Mouse (Mus musculus) spleen, adult 18-20 months (tissue): ENCODE measurements around the gene C3.

ENCODE experiments used
- DNase-seq, 2 experiments: peaks; one replicate each; pipeline ENCODE4 v3.0.0; 2022; ENCODE audit warnings: mixed read lengths in 2 of 2

Gene C3

GRCm38 (mm10) chr17:57219167-57219883 is 8.6 kb downstream of the C3 start:
- peak; percentile 65 to 84 for DNase-seq

DNA sequence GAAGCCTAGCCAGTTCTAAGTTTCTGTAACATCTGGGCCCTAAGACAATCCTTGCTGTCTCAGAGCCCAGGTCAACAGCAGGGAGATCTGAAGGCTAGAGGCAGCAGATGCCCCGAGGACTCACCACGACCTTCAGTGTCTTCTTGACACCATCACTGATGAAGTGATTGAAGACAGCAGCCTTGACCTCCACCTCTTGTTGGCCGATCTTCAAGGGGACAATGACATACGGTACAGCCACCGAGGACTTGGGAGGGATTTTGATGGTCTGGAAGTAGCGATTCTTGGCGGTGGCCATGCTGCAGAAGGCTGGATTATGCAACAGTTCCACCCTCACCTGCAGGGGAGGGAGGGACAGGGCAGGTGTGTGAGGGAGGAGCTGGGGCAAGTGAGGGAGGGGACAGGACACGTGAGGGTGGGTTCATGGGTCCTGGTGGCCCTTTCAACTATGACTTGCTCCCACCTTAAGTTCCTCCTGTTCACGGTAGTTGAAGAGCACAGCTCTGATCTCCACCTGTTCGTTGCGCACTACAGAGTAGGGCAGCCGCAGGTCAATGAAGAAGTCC is 9.5 kb downstream of the C3 start:
- peak in 1 of 2 experiments; percentile 3 for DNase-seq

GRCm38 (mm10) chr17:57214676-57215387 is 13.1 kb downstream of the C3 start:
- DNase-seq, result no peak

- no peak for DNase-seq
Measured at GRCm38 (mm10) chr17:57211501-57211900, 16.4 kb downstream of the C3 start.

- peak in 1 of 2 experiments; percentile 21 for DNase-seq
Measured at GRCm38 (mm10) chr17:57209330-57209729, 18.6 kb downstream of the C3 start.

GRCm38 (mm10) chr17:57207938-57208337 is 20.0 kb downstream of the C3 start:
- no peak for DNase-seq

DNA sequence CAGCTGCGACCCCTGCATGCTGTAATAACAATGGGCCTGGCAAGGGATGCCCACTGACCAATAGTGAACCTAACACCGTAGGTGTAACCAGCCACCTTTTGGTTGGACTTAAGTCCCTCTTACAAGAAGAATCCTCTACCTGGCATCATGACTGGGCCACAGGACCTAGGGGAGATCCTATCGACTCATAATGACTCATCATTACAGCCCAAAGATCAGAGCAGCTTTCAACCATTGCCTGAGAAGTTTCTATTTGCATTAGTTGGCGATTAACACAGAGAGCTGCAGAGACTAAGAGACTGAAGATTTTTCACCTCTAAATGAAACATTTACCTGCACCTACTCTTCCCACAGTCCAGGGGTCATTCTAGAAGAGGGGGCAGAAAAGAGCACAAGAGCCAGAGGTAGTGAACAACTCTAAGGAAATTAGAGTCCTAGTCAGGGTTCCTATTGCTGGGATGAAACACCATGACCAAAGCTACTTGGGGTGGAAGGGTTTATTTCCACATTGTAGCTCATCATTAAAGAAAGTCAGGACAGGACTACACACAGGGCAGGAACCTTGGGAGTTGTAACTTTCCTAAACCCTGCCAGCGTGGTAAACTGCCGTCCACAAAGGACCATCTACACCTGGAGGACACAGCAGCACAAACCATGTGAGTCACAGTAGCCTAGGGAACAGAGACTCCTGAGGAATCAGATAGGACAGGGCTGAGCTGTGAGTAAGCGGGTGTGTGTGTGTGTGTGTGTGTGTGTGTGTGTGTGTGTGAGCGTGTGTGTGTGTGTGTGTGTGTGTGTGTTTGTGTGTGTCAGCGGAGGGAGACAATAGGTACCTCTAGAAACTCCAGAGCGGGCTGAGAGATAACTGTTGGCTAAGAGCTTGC is 25.9 kb downstream of the C3 start:
- DNase-seq, result no peak

GRCm38 (mm10) chr17:57198252-57198651 is 29.7 kb downstream of the C3 start:
- DNase-seq, result no peak

- no peak for DNase-seq
Measured at GRCm38 (mm10) chr17:57195326-57196010, 32.5 kb downstream of the C3 start.

DNA sequence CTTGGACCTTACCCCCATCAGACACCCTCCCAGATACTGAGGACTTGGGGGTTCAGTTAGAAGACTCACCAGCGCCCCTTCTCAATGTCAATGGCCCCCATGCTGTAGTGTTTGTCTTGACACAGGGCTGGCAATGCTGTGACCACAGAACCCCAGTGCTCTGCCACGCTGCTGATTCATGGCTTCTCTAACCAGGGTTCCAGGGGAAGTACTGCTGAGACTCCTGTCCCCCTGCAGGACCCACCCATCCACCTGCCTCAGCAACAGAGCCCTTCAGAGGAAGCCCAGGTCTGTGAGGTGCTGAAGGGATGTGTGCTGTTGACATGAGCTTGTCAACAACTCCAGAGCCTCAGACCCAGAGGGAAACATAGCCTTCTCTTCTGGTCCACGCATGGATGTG is 33.2 kb downstream of the C3 start:
- no peak for DNase-seq

DNA sequence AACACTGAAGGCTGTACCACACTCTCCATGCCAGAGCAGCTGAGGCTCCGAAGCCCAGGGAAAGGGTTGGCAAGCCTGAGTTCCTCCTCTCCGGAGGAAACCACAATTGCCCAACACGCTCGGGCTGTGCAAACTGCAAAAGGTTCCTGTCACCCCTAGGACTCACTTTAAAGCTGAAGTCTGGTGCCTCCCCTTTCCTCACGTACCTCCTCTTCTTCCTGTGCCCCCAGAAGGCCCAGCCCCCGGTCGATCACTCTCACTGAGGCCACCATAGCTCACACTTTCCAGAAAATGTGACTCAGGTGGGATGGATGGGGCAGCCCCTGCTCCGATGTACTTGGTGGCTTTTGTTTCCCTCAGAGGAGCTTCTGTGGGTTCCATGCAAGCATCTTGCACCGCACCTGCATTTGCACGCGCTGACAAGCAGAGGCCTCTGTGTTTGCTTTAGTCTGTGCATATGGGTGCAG is 33.9 kb downstream of the C3 start, which contains the start of gene Tnfsf14:
TSS of gene Tnfsf14 (minus strand) at position 137 of the 467 bp plus-strand sequence.
- DNase-seq, result peak; percentile 16 to 33

DNA sequence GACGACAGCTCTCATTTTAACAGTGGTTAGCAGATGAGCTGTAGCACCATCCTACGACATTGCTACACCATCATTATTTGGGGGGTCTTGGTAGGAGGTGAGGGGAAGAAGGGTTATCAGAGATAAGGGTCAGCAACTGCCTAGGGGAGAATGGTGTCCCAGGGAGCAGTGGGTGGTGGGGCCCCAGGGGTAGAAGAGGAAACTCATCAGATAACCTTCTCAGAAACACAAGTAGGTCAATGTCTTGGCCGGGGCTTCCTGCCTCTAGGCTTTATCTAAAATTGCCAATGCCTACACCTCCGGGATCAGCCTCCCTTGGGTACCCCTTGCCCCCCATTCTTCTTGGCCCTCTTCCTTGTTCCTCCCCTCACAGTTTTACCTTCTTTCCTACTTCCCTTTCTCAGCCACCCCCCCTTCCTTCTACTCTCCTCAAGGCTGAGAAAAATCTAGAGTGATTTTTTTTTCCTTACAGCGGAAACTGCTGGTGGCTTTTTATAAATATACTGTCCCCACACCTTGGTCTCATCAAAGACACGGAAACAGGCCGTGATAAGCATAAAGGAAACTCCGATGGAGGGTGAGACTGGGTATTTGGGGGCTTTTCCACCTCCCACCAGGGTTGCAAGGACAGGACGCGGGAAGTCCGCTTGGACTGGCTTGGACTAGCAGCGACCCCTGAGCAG is 39.3 kb downstream of the C3 start:
- DNase-seq, result no peak

GRCm38 (mm10) chr17:57185641-57186040 is 42.3 kb downstream of the C3 start:
- no peak for DNase-seq

- DNase-seq, result no peak
Measured at GRCm38 (mm10) chr17:57182871-57183270, 45.1 kb downstream of the C3 start.

DNA sequence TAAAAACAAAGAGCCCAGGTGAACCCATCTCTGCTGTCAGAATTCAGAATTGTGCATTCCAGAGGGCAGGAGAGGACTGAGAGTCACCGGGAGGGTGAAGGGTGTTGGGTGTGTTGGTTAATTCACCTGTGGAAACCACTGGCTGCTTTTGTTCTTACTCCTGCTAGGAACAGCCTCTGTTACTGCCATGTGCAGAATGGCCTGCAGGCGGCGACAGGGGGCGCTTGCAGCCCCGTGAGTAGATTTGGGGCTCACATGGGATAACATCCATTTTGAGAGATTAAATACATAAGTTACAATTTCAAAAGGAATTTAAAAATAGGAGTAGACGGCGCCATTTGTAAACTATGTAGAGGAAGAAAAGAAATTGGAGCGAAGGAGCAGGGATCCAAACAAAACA is 47.6 kb downstream of the C3 start:
- peak; percentile 18 to 51 for DNase-seq

DNA sequence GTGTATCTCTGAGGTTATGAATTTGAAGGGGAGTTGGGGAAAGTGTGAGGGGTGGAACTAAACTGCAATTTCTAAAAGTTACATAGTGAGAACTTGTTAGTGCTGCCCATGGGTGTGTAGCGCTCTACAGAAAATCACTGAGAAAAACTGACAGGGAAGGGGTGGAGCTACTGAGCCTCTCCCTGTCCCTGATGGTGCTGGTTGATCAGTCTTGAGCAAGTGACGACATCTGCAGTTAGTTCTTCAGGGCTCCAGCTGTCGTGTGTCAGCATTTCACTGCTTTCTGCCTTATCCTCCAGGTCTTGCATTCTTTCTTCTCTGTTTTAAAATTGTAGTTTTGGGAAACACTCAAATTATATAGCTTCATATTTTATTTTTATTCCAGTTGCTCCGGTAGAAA is 54.6 kb downstream of the C3 start:
- DNase-seq, result no peak

GRCm38 (mm10) chr17:57172378-57172777 is 55.6 kb downstream of the C3 start:
- no peak for DNase-seq

DNA sequence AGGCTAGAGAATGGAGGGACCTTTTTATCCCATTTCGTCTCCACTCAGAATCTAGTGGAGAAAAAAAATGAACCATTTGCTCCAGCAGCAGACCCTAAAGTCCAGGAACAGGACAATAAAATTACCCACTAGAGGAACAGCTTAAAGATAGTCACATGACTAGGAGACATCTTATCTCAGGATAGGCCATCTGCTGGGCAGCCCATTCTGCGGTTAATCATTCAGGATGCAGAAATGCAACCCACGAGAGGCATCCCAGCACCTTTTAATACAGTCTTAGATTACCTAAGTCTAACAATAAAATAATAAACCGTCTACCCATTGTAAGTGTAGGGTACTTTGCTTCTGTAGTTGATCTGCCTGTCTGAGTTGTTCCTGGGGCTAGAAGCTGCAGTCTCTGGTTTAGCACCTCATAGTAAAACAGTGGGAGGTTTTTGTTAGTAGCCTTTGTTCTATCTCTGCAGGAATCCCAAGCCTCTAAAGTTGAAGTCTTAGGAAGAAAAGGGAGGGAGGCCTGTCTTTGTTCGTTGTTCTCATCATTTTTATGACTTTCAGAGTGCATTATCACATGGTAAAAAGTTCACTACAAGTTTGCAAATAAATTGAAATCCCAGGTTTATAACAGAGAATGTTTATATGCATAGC is 57.2 kb downstream of the C3 start:
- no peak for DNase-seq

DNA sequence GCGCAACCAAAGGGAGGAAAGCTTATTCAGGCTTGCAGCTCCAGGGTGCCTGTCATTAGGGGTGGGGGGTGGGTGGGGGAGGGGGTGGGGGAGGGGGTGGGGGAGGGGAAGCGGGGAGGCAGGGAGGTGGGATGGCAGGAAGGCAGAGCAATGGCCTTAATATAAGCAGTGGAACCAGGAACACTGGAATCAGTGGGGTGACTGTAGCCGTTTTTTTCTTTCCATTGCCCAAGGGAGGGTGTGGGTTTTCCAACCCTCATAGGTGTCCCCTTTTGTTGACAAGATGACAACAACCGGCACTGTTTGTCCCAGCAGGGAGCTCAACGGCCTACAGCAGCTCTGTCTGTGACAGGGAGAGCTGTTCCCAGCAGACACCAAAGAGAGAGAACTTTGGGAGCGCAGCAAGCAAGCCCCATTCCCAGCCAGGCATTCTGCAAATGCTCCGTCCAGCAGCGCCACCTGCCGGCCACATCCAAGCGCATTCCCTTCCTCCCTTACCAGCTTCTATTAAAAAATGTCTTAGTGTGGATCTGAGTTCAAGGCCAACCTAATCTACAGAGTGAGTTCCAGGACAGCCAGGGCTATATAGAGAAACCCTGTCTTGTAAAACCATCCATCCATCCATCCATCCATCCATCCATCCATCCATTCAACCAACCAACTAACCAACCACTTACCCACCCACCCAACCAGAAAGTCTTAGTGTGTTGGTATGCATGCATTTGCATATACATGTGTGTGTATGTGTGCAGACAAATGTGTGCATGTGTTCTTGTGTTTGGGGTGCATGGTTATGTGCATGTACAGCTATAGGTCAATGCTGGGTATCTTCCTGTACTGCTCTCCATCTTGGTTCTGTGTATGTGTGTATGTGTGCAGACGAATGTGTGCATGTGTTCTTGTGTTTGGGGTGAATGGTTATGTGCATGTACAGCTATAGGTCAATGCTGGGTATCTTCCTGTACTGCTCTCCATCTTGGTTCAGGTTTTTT is 60.8 kb downstream of the C3 start:
- peak; percentile 62 to 89 for DNase-seq
